Mouse (Mus musculus) ES-E14 (cell line): Measurements from ENCODE around the gene Lin7a.

Experiments
- CHD2 ChIP-seq: IDR thresholded peaks from 2 replicates; pipeline ENCODE4 v1.6.1; 2014; ENCODE audit warnings: mild to moderate bottlenecking, low read depth, low read length, inconsistent platforms
- ZC3H11A ChIP-seq: IDR thresholded peaks from 2 replicates; pipeline ENCODE4 v1.6.1; 2012; ENCODE audit warnings: low read depth, mild to moderate bottlenecking, inconsistent platforms, low read length, borderline replicate concordance

DNA sequence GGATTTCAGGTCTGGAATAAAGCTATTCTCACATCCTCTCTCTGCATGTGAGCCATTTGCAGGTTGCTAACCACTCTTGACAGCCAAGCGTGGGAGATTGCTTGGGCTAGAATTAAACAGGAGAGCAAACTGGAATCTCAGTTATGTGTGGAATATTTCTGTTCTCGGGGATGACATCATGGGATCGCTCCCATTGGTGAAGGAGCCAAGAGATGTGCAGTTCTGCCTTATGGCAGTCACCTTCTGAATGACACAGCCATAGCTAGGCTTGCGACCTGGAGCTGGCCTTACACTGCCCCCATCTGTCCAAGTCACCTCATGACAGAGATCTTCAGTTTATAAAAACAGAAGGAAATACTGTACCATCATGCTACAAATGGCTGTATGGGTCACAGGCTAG lies 118.0 kb downstream of the Lin7a start:
- TF ChIP-seq CHD2 (no peak), ZC3H11A (no peak)
